Mouse (Mus musculus): Measurements from ENCODE around the gene Vps13d.

GRCm38 (mm10) chr4:145031510-145031909 lies 163.3 kb downstream of the Vps13d start:
- TF ChIP-seq CTCF (IDR thresholded peaks at IDR 0.05; ENCODE audit: low read depth), result no peak
- no peak for TF ChIP-seq EP300 (IDR thresholded peaks at IDR 0.05; ENCODE audit: low read depth)
